Mouse (Mus musculus): ENCODE results near the gene Mgst2. TPM values are rescaled to one million over a fixed set of nuclear protein-coding genes. Genes with fewer than 3 reads are reported as not detected.

Gene Mgst2
- polyA plus RNA-seq, 1 experiment from 2014 or later, result 16.6 TPM

- peaks cover 31% of the 10 kb centered on the region for H3K4me1 ChIP-seq (replicated peaks; ENCODE audit: control insufficient read depth, insufficient read depth, low read length)
- WGBS, result 61% methylated on average over 21 of the region's 21 CpGs
- no peaks in the 10 kb centered on the region for H3K36me3 ChIP-seq (ENCODE audit: control insufficient read depth, insufficient read depth, low read length)
- DNase-seq (ENCODE audit: low spot score) (no peak), ATAC-seq (replicated peaks; ENCODE audit: low FRiP score) (peak; percentile 53)
- no peak overlapping the region for H3K4me3 ChIP-seq (ENCODE audit: low read depth, low read length)
- H3K27ac ChIP-seq (ENCODE audit: low read depth, low read length), result peak overlapping the region; percentile 42; the same call in 1 of the 2 replicates
- peak overlapping the region; percentile 49 for H3K4me2 ChIP-seq
- no peaks in the 10 kb centered on the region for H3K27me3 ChIP-seq (replicated peaks; ENCODE audit: control insufficient read depth, insufficient read depth, low read length)
- H3K9ac ChIP-seq (ENCODE audit: low read depth, low read length), result no peak overlapping the region
- H3K9me3 ChIP-seq (ENCODE audit: control insufficient read depth, low read length), result no peaks in the 10 kb centered on the region
Measured at GRCm38 (mm10) chr3:51708746-51709411, 48.7 kb downstream of the Mgst2 start.

- H3K4me3 ChIP-seq (ENCODE audit: low read depth, low read length), result no peak overlapping the region
- H3K27ac ChIP-seq (ENCODE audit: low read depth, low read length), result peak overlapping the region; percentile 54; the same call in 1 of the 2 replicates
- 14% methylated on average over 3 of the region's 3 CpGs for WGBS
- ATAC-seq (replicated peaks; ENCODE audit: low FRiP score), result peak; percentile 67; the same call in 1 of the 2 replicates
- no peaks in the 10 kb centered on the region for H3K27me3 ChIP-seq (replicated peaks; ENCODE audit: control insufficient read depth, insufficient read depth, low read length)
- peaks cover 31% of the 10 kb centered on the region for H3K4me1 ChIP-seq (replicated peaks; ENCODE audit: control insufficient read depth, insufficient read depth, low read length)
- peak overlapping the region; percentile 41; the same call in 1 of the 2 replicates for H3K4me2 ChIP-seq
- no peak for DNase-seq (ENCODE audit: low spot score)
- 0 out of 2 replicates have a peak overlapping the region, but pooled peaks have one; percentile 28 for H3K9ac ChIP-seq (ENCODE audit: low read depth, low read length)
- no peaks in the 10 kb centered on the region for H3K36me3 ChIP-seq (ENCODE audit: control insufficient read depth, insufficient read depth, low read length)
- no peaks in the 10 kb centered on the region for H3K9me3 ChIP-seq (ENCODE audit: control insufficient read depth, low read length)
Measured at GRCm38 (mm10) chr3:51712382-51712781, 52.2 kb downstream of the Mgst2 start.

- Histone ChIP-seq H3K9me3 (ENCODE audit: control insufficient read depth, low read length) (no peaks in the 10 kb centered on the region), H3K4me2 (peak overlapping the region; percentile 41; the same call in 1 of the 2 replicates), H3K27me3 (replicated peaks; ENCODE audit: control insufficient read depth, insufficient read depth, low read length) (no peaks in the 10 kb centered on the region), H3K4me3 (ENCODE audit: low read depth, low read length) (no peak overlapping the region), H3K27ac (ENCODE audit: low read depth, low read length) (peak overlapping the region; percentile 35; the same call in 1 of the 2 replicates), H3K36me3 (ENCODE audit: control insufficient read depth, insufficient read depth, low read length) (no peaks in the 10 kb centered on the region), H3K4me1 (replicated peaks; ENCODE audit: control insufficient read depth, insufficient read depth, low read length) (peaks cover 31% of the 10 kb centered on the region), H3K9ac (ENCODE audit: low read depth, low read length) (no peak overlapping the region)
- ATAC-seq (replicated peaks; ENCODE audit: low FRiP score) (no peak), DNase-seq (ENCODE audit: low spot score) (no peak)
- WGBS, result 36% methylated on average over 8 of the region's 8 CpGs
Measured at GRCm38 (mm10) chr3:51713233-51713632, 53.1 kb downstream of the Mgst2 start.

GRCm38 (mm10) chr3:51714469-51714868 lies 54.3 kb downstream of the Mgst2 start:
- Histone ChIP-seq H3K4me3 (ENCODE audit: low read depth, low read length) (no peak overlapping the region), H3K4me2 (no peak overlapping the region), H3K27ac (ENCODE audit: low read depth, low read length) (no peak overlapping the region), H3K9me3 (ENCODE audit: control insufficient read depth, low read length) (no peaks in the 10 kb centered on the region), H3K36me3 (ENCODE audit: control insufficient read depth, insufficient read depth, low read length) (no peaks in the 10 kb centered on the region), H3K9ac (ENCODE audit: low read depth, low read length) (no peak overlapping the region), H3K4me1 (replicated peaks; ENCODE audit: control insufficient read depth, insufficient read depth, low read length) (peaks cover 25% of the 10 kb centered on the region), H3K27me3 (replicated peaks; ENCODE audit: control insufficient read depth, insufficient read depth, low read length) (no peaks in the 10 kb centered on the region)
- WGBS, result 76% methylated on average over 5 of the region's 5 CpGs
- ATAC-seq (replicated peaks; ENCODE audit: low FRiP score) (peak; percentile 40; the same call in 1 of the 2 replicates), DNase-seq (ENCODE audit: low spot score) (no peak)

GRCm38 (mm10) chr3:51717455-51717854 lies 57.3 kb downstream of the Mgst2 start:
- no peak overlapping the region for H3K27ac ChIP-seq (ENCODE audit: low read depth, low read length)
- WGBS, result 64% methylated on average over 3 of the region's 3 CpGs
- ATAC-seq (replicated peaks; ENCODE audit: low FRiP score) (no peak), DNase-seq (ENCODE audit: low spot score) (no peak)
- peaks cover 10% of the 10 kb centered on the region for H3K4me1 ChIP-seq (replicated peaks; ENCODE audit: control insufficient read depth, insufficient read depth, low read length)
- no peaks in the 10 kb centered on the region for H3K9me3 ChIP-seq (ENCODE audit: control insufficient read depth, low read length)
- H3K36me3 ChIP-seq (ENCODE audit: control insufficient read depth, insufficient read depth, low read length), result no peaks in the 10 kb centered on the region
- H3K9ac ChIP-seq (ENCODE audit: low read depth, low read length), result no peak overlapping the region
- H3K4me3 ChIP-seq (ENCODE audit: low read depth, low read length), result no peak overlapping the region
- H3K27me3 ChIP-seq (replicated peaks; ENCODE audit: control insufficient read depth, insufficient read depth, low read length), result no peaks in the 10 kb centered on the region
- H3K4me2 ChIP-seq, result no peak overlapping the region

GRCm38 (mm10) chr3:51717909-51718308 lies 57.7 kb downstream of the Mgst2 start:
- peaks cover 6% of the 10 kb centered on the region for H3K4me1 ChIP-seq (replicated peaks; ENCODE audit: control insufficient read depth, insufficient read depth, low read length)
- DNase-seq (ENCODE audit: low spot score) (no peak), ATAC-seq (replicated peaks; ENCODE audit: low FRiP score) (no peak)
- 71% methylated on average over 4 of the region's 4 CpGs for WGBS
- H3K9ac ChIP-seq (ENCODE audit: low read depth, low read length), result no peak overlapping the region
- H3K27me3 ChIP-seq (replicated peaks; ENCODE audit: control insufficient read depth, insufficient read depth, low read length), result no peaks in the 10 kb centered on the region
- no peaks in the 10 kb centered on the region for H3K9me3 ChIP-seq (ENCODE audit: control insufficient read depth, low read length)
- no peaks in the 10 kb centered on the region for H3K36me3 ChIP-seq (ENCODE audit: control insufficient read depth, insufficient read depth, low read length)
- H3K4me3 ChIP-seq (ENCODE audit: low read depth, low read length), result no peak overlapping the region
- H3K27ac ChIP-seq (ENCODE audit: low read depth, low read length), result no peak overlapping the region
- H3K4me2 ChIP-seq, result no peak overlapping the region

GRCm38 (mm10) chr3:51719373-51719772 lies 59.2 kb downstream of the Mgst2 start:
- DNase-seq (ENCODE audit: low spot score), result no peak
- Histone ChIP-seq H3K4me2 (no peak overlapping the region), H3K4me3 (ENCODE audit: low read depth, low read length) (no peak overlapping the region), H3K4me1 (replicated peaks; ENCODE audit: control insufficient read depth, insufficient read depth, low read length) (peaks cover 2% of the 10 kb centered on the region; the same call in 1 of the 2 replicates), H3K27ac (ENCODE audit: low read depth, low read length) (no peak overlapping the region), H3K36me3 (ENCODE audit: control insufficient read depth, insufficient read depth, low read length) (no peaks in the 10 kb centered on the region), H3K9ac (ENCODE audit: low read depth, low read length) (no peak overlapping the region), H3K9me3 (ENCODE audit: control insufficient read depth, low read length) (no peaks in the 10 kb centered on the region), H3K27me3 (replicated peaks; ENCODE audit: control insufficient read depth, insufficient read depth, low read length) (no peaks in the 10 kb centered on the region)
- ATAC-seq (replicated peaks; ENCODE audit: low FRiP score), result no peak
- WGBS, result 76% methylated on average over 3 of the region's 3 CpGs

GRCm38 (mm10) chr3:51719982-51720381 lies 59.8 kb downstream of the Mgst2 start:
- Histone ChIP-seq H3K27ac (ENCODE audit: low read depth, low read length) (no peak overlapping the region), H3K4me1 (replicated peaks; ENCODE audit: control insufficient read depth, insufficient read depth, low read length) (peaks cover 8% of the 10 kb centered on the region; the same call in 1 of the 2 replicates), H3K9ac (ENCODE audit: low read depth, low read length) (no peak overlapping the region), H3K9me3 (ENCODE audit: control insufficient read depth, low read length) (no peaks in the 10 kb centered on the region), H3K36me3 (ENCODE audit: control insufficient read depth, insufficient read depth, low read length) (no peaks in the 10 kb centered on the region), H3K4me3 (ENCODE audit: low read depth, low read length) (no peak overlapping the region), H3K4me2 (no peak overlapping the region), H3K27me3 (replicated peaks; ENCODE audit: control insufficient read depth, insufficient read depth, low read length) (no peaks in the 10 kb centered on the region)
- DNase-seq (ENCODE audit: low spot score) (no peak), ATAC-seq (replicated peaks; ENCODE audit: low FRiP score) (no peak)
- 69% methylated on average over 1 of the region's 1 CpGs for WGBS

- 55% methylated on average over 6 of the region's 6 CpGs for WGBS
- no peak for ATAC-seq (replicated peaks; ENCODE audit: low FRiP score)
- Histone ChIP-seq H3K36me3 (ENCODE audit: control insufficient read depth, insufficient read depth, low read length) (no peaks in the 10 kb centered on the region), H3K27me3 (replicated peaks; ENCODE audit: control insufficient read depth, insufficient read depth, low read length) (no peaks in the 10 kb centered on the region), H3K9me3 (ENCODE audit: control insufficient read depth, low read length) (no peaks in the 10 kb centered on the region), H3K4me2 (no peak overlapping the region), H3K4me3 (ENCODE audit: low read depth, low read length) (no peak overlapping the region), H3K9ac (ENCODE audit: low read depth, low read length) (no peak overlapping the region), H3K4me1 (replicated peaks; ENCODE audit: control insufficient read depth, insufficient read depth, low read length) (peaks cover 44% of the 10 kb centered on the region), H3K27ac (ENCODE audit: low read depth, low read length) (peak overlapping the region; percentile 74; the same call in 1 of the 2 replicates)
- no peak for DNase-seq (ENCODE audit: low spot score)
Measured at GRCm38 (mm10) chr3:51726257-51726656, 66.1 kb downstream of the Mgst2 start.
